Mouse (Mus musculus) cerebral cortex, adult 2 months (tissue): Measurements from ENCODE around the gene Psen1.

Source experiments
- WGBS: fragments of 180-500 bp; shearing (Covaris S2); methylation state at CpG from one replicate; pipeline ENCODE4 v1.1.7; 2018; 5-methylcytosine and 5-hydroxymethylcytosine counted together

The Psen1 gene

GRCm38 (mm10) chr12:83780181-83780580, 92.2 kb downstream of the Psen1 start:
- WGBS = 84% methylated on average over 3 of the region's 3 CpGs

- 88% methylated on average over 7 of the region's 7 CpGs for WGBS
These were observed 93.3 kb downstream of the Psen1 start for GRCm38 (mm10) chr12:83781204-83781603.

DNA sequence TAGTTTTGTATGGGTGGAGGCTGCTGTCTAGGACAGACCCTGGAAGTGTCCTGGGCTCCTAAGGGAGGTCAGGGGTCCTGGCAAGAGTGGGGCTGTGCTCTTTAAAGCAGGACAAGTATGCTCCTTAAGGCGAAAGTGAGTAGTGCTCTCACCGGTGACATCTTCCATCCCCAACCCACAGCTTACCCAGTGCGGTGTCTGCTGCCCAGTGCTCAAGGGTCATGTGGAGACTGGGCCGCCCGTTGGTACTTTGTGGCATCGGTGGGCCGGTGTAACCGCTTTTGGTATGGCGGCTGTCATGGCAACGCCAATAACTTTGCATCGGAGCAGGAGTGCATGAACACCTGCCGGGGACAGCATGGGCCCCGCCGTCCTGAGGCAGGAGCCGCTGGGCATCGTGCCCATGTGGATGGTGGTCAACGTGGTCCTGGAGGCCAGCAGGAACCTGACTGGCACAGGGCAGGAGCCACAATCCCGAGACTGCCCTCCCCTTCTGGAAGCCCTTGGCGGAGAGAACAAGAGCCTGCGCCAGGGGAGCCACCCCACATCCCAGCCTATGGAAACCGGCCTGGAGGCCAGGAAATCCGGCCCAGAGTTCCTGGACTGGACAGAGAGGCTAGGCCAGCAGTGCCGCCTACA, 93.8 kb downstream of the Psen1 start:
- WGBS = 79% methylated on average over 23 of the region's 23 CpGs

DNA sequence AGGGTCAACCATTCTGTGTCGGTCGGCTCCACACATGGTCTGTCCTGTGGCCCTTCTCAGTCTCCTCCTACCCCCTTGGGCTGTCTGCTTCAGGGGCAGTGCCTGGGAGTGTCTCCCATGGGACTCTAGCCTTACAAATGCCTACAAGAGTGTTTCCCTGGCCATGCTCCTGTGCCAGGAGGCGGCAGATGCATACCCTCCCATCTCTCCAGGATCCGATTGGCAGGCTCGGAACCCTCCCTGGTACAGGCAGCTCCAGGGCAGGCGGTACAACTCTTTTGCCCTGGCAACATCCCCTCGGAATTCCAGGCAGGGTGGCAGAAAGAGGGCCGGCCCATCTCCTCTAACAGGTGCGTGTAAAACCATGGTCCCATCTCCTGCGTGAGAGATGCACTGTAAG, 94.7 kb downstream of the Psen1 start:
- 95% methylated on average over 10 of the region's 10 CpGs for WGBS
